Mouse (Mus musculus): ENCODE data around the gene Maml2. TPM values are rescaled to one million over a fixed set of nuclear protein-coding genes. Genes with fewer than 3 reads are reported as not detected.
A peak's percentile ranks its signal among the peaks of the same experiment; 100 is the strongest.

Gene Maml2
- polyA plus RNA-seq, 1 experiment from 2014 or later: 15.1 TPM

DNA sequence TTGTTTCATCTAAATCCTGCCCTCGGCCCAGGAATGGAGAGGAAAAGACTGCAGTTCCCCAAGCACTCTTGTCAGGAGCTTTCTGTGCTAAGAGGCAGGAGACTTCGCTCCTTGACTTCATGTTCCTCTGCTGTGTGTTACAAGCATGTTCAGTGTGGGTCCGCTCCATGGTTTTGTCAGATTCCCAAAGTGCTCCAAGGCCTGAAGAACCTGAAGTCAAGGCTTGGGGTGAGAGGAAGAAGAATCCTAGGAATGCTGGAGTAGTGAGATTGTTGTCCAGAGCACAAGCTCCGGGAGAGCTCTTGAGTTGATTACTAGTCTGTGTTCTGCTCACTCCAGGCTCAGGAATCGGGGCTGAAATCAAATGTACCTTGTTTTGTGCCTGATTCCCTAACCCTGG, 17.6 kb downstream of the Maml2 start:
- peak overlapping the region; percentile 68 for H3K27ac ChIP-seq (ENCODE audit: low read length)
- H3K4me2 ChIP-seq (replicated peaks; ENCODE audit: low read depth, low read length): no peak overlapping the region
- no peak overlapping the region for H3K9ac ChIP-seq (replicated peaks; ENCODE audit: low read depth)
- H3K4me3 ChIP-seq (ENCODE audit: low read depth, low read length): no peak overlapping the region
- TF ChIP-seq CTCF (IDR thresholded peaks at IDR 0.05): no peak
- TF ChIP-seq EP300 (IDR thresholded peaks at IDR 0.05): peak; percentile 82
- 43% methylated on average over 5 of the region's 5 CpGs for WGBS
- H3K27me3 ChIP-seq (replicated peaks; ENCODE audit: insufficient read depth, low read length): no peaks in the 10 kb centered on the region
- DNase-seq (ENCODE audit: low spot score): peak; percentile 55
- peaks cover 19% of the 10 kb centered on the region; the same call in 1 of the 2 replicates for H3K4me1 ChIP-seq (ENCODE audit: insufficient read depth, low read depth, low read length)
- H3K9me3 ChIP-seq (ENCODE audit: low read length): no peaks in the 10 kb centered on the region
- peak; percentile 88 for ATAC-seq
- H3K36me3 ChIP-seq (ENCODE audit: insufficient read depth, low read length): no peaks in the 10 kb centered on the region

DNA sequence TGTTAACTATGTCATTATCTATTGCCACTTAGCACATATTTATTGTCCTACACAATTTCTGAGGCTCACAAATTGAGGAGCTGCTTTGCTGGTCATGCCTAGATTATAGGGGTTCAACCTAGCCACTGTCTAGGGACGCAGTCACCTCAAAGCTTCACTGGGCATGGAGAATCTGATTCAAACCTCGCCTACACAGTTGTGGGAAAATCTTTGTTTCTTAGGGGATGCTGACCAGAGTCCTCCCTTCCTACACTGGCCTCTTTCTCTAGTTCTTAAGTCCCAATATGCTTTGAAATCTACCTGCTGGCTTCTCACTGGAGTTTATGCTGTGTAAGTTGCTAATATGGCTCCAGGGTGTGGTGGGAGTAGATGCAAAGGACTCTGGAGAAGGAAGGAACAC, 21.8 kb downstream of the Maml2 start:
- H3K4me3 ChIP-seq (ENCODE audit: low read depth, low read length): no peak overlapping the region

DNA sequence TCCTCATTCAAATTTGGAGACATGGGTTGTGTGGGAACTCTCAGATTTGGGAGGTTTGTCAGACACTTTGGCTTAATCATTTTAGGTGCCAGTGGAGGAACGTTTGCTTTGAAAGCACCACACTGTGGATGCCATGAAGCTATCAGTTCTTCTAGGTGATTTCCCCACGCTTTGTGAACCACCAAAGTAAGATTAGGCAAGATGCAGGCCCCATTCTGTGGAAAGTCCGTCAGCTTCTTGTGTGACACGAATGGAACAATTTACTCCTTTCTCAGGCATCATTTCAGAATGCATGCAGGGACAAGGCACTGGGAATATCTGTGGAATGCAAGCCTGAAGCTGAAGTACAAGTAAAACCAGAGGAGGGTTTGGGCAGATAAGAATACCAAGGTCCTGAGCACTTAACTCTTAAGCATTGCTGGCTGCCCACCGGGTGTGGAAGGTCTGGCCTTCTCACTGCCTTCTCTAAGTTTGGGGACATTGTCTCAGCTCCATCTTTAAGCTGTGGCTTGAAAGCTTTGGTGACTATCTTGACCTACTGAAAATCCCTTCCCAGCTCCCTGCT, 23.1 kb downstream of the Maml2 start:
- Histone ChIP-seq H3K4me1 (ENCODE audit: insufficient read depth, low read depth, low read length) (peaks cover 27% of the 10 kb centered on the region; the same call in 1 of the 2 replicates), H3K27ac (ENCODE audit: low read length) (no peak overlapping the region), H3K4me2 (replicated peaks; ENCODE audit: low read depth, low read length) (no peak overlapping the region), H3K27me3 (replicated peaks; ENCODE audit: insufficient read depth, low read length) (no peaks in the 10 kb centered on the region), H3K9me3 (ENCODE audit: low read length) (no peaks in the 10 kb centered on the region), H3K4me3 (ENCODE audit: low read depth, low read length) (no peak overlapping the region), H3K9ac (replicated peaks; ENCODE audit: low read depth) (no peak overlapping the region), H3K36me3 (ENCODE audit: insufficient read depth, low read length) (no peaks in the 10 kb centered on the region)
- TF ChIP-seq EP300 (IDR thresholded peaks at IDR 0.05) (peak; percentile 37; the same call in 1 of the 2 replicates), CTCF (IDR thresholded peaks at IDR 0.05) (no peak)
- ATAC-seq (peak; percentile 57; the same call in 1 of the 2 replicates), DNase-seq (ENCODE audit: low spot score) (no peak)
- WGBS: 63% methylated on average over 5 of the region's 5 CpGs

More for the DNA sequence above, 21.8 kb downstream of the Maml2 start:
- DNase-seq (ENCODE audit: low spot score) (no peak), ATAC-seq (no peak)
- WGBS: 93% methylated on average over 2 of the region's 2 CpGs
- H3K9ac ChIP-seq (replicated peaks; ENCODE audit: low read depth): no peak overlapping the region
- no peaks in the 10 kb centered on the region for H3K9me3 ChIP-seq (ENCODE audit: low read length)
- peaks cover 39% of the 10 kb centered on the region; the same call in 1 of the 2 replicates for H3K4me1 ChIP-seq (ENCODE audit: insufficient read depth, low read depth, low read length)
- H3K27me3 ChIP-seq (replicated peaks; ENCODE audit: insufficient read depth, low read length): no peaks in the 10 kb centered on the region
- H3K27ac ChIP-seq (ENCODE audit: low read length): no peak overlapping the region
- TF ChIP-seq EP300 (IDR thresholded peaks at IDR 0.05) (no peak), CTCF (IDR thresholded peaks at IDR 0.05) (no peak)
- H3K4me2 ChIP-seq (replicated peaks; ENCODE audit: low read depth, low read length): no peak overlapping the region
- H3K36me3 ChIP-seq (ENCODE audit: insufficient read depth, low read length): no peaks in the 10 kb centered on the region

DNA sequence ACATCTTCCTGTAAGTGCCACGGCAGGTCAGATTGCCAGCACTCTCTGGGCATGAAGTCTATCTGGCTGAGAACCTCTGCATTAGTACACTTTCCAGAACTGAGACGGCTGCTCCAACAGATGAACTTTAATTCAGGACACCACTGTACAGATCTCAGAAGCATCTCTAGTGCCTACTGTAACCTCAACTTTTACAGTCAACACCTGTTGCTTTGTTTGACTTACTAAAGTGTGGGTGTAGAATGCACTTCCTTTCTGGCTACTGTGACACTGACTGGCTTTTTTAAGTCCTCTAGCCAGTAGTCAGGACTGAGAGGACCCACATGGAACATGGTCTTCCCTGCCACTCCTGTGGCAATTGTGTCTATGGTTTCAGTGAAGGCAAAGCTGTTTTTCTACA, 25.3 kb downstream of the Maml2 start:
- 35% methylated on average over 2 of the region's 2 CpGs for WGBS
- no peak for ATAC-seq

GRCm38 (mm10) chr9:13323612-13324011, 25.9 kb downstream of the Maml2 start:
- peak; percentile 82 for DNase-seq (ENCODE audit: low spot score)
- no peak overlapping the region for H3K9ac ChIP-seq (replicated peaks; ENCODE audit: low read depth)

More for the DNA sequence above, 25.3 kb downstream of the Maml2 start:
- Histone ChIP-seq H3K27me3 (replicated peaks; ENCODE audit: insufficient read depth, low read length) (no peaks in the 10 kb centered on the region), H3K4me3 (ENCODE audit: low read depth, low read length) (no peak overlapping the region), H3K27ac (ENCODE audit: low read length) (peak overlapping the region; percentile 81), H3K9ac (replicated peaks; ENCODE audit: low read depth) (no peak overlapping the region), H3K36me3 (ENCODE audit: insufficient read depth, low read length) (no peaks in the 10 kb centered on the region), H3K9me3 (ENCODE audit: low read length) (no peaks in the 10 kb centered on the region), H3K4me2 (replicated peaks; ENCODE audit: low read depth, low read length) (no peak overlapping the region), H3K4me1 (ENCODE audit: insufficient read depth, low read depth, low read length) (peaks cover 22% of the 10 kb centered on the region; the same call in 1 of the 2 replicates)
- DNase-seq (ENCODE audit: low spot score): no peak
- no peak for TF ChIP-seq CTCF (IDR thresholded peaks at IDR 0.05)
- TF ChIP-seq EP300 (IDR thresholded peaks at IDR 0.05): no peak

DNA sequence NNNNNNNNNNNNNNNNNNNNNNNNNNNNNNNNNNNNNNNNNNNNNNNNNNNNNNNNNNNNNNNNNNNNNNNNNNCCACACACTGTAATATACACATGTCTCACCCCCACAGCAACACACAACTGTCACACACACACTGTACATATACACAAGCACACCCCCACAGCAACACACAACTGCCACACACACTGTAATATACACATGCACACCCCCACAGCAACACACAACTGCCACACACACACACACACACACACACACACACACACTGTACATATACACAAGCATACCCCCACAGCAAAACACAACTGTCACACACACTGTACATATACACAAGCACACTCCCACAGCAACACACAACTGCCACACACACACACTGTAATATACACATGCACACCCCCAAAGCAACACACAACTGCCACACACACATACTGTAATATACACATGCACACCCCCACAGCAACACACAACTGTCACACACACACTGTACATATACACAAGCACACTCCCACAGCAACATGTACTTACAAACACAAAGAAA, 116.5 kb downstream of the Maml2 start:
- Histone ChIP-seq H3K27ac (ENCODE audit: low read length) (no peak overlapping the region), H3K4me3 (ENCODE audit: low read depth, low read length) (no peak overlapping the region), H3K4me1 (ENCODE audit: insufficient read depth, low read depth, low read length) (no peaks in the 10 kb centered on the region), H3K27me3 (replicated peaks; ENCODE audit: insufficient read depth, low read length) (no peaks in the 10 kb centered on the region), H3K4me2 (replicated peaks; ENCODE audit: low read depth, low read length) (no peak overlapping the region), H3K9me3 (ENCODE audit: low read length) (no peaks in the 10 kb centered on the region), H3K36me3 (ENCODE audit: insufficient read depth, low read length) (no peaks in the 10 kb centered on the region), H3K9ac (replicated peaks; ENCODE audit: low read depth) (no peak overlapping the region)
- TF ChIP-seq CTCF (IDR thresholded peaks at IDR 0.05) (no peak), EP300 (IDR thresholded peaks at IDR 0.05) (no peak)
- no peak for DNase-seq (ENCODE audit: low spot score)
- ATAC-seq: no peak

More at GRCm38 (mm10) chr9:13323612-13324011, 25.9 kb downstream of the Maml2 start:
- no peaks in the 10 kb centered on the region for H3K9me3 ChIP-seq (ENCODE audit: low read length)
- peak overlapping the region; percentile 81 for H3K27ac ChIP-seq (ENCODE audit: low read length)
- TF ChIP-seq EP300 (IDR thresholded peaks at IDR 0.05) (peak; percentile 81), CTCF (IDR thresholded peaks at IDR 0.05) (no peak)
- peaks cover 22% of the 10 kb centered on the region; the same call in 1 of the 2 replicates for H3K4me1 ChIP-seq (ENCODE audit: insufficient read depth, low read depth, low read length)
- H3K4me3 ChIP-seq (ENCODE audit: low read depth, low read length): no peak overlapping the region
- H3K4me2 ChIP-seq (replicated peaks; ENCODE audit: low read depth, low read length): no peak overlapping the region
- H3K36me3 ChIP-seq (ENCODE audit: insufficient read depth, low read length): no peaks in the 10 kb centered on the region
- ATAC-seq: peak; percentile 89
- no peaks in the 10 kb centered on the region for H3K27me3 ChIP-seq (replicated peaks; ENCODE audit: insufficient read depth, low read length)
- 14% methylated on average over 1 of the region's 1 CpGs for WGBS

All from lung, postnatal 0 days (tissue).